ENCODE assay signal across 8 mouse cellular contexts in the genomic region with DNA sequence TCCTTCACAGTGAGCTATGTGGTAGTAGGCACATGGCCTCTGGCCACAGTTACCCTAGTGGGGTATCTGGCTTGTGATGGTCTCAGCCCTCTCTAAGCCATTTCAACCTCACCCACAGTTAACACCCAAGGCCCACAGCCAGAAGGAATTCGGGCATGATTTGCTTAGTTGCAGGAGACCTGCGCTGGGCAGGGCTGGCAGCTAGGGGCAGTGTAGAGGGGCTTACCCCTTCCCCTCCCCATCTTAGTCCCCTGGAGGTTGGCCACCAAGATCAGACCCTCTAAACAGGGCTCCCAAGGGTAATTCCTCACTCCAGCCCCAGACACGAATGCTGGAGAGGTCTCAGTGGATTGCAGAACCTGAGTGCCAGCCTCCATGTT. TPM values are rescaled to one million over a fixed set of nuclear protein-coding genes. Genes with fewer than 3 reads are reported as not detected.
DNase-seq lines count a peak whose midpoint lies in the region; ATAC-seq and TF ChIP-seq lines count a peak whose summit lies in the region.

No protein-coding gene starts in this region.

- H3K27me3 ChIP-seq in E14TG2a.4 (ENCODE audit: insufficient read depth, low read length): peaks cover 37% of the 10 kb centered on the region
- H3K27me3 ChIP-seq in forebrain, embryonic 10.5 days (ENCODE audit: poor library complexity, severe bottlenecking): peaks cover 57% of the 10 kb centered on the region
- peaks cover 19% of the 10 kb centered on the region for H3K27me3 ChIP-seq in limb, embryonic 12.5 days
- peaks cover 46% of the 10 kb centered on the region for H3K27me3 ChIP-seq in neural tube, embryonic 13.5 days

- peak; percentile 48; the same call in 1 of the 2 replicates for TF ChIP-seq CTCF in gastrocnemius, adult 2 months (IDR thresholded peaks at IDR 0.05)
- TF ChIP-seq CTCF in E14TG2a.4 (conservative IDR thresholded peaks at IDR 0.05; ENCODE audit: low read length): peak; percentile 56

- H3K27ac ChIP-seq in gastrocnemius, adult 2 months: peak overlapping the region; percentile 94
- H3K27ac ChIP-seq in forebrain, embryonic 10.5 days: peak overlapping the region; percentile 73; the same call in 1 of the 2 replicates
- H3K27ac ChIP-seq in limb, embryonic 12.5 days: no peak overlapping the region
- H3K27ac ChIP-seq in neural tube, embryonic 13.5 days (replicated peaks): no peak overlapping the region

- 15% methylated on average over 3 of the region's 3 CpGs for WGBS in forebrain, embryonic 10.5 days
- 5% methylated on average over 3 of the region's 3 CpGs for WGBS in limb, embryonic 12.5 days
- 14% methylated on average over 3 of the region's 3 CpGs for WGBS in neural tube, embryonic 13.5 days

- H3K9ac ChIP-seq in limb, embryonic 12.5 days (replicated peaks): peak overlapping the region; percentile 81
- H3K9ac ChIP-seq in neural tube, embryonic 13.5 days: peak overlapping the region; percentile 71

- H3K36me3 ChIP-seq in E14TG2a.4 (ENCODE audit: insufficient read depth, low read length): no peaks in the 10 kb centered on the region
- H3K36me3 ChIP-seq in forebrain, embryonic 10.5 days (replicated peaks): no peaks in the 10 kb centered on the region
- H3K36me3 ChIP-seq in limb, embryonic 12.5 days: peaks cover 24% of the 10 kb centered on the region
- no peaks in the 10 kb centered on the region for H3K36me3 ChIP-seq in neural tube, embryonic 13.5 days

- no peak for ATAC-seq in limb, embryonic 12.5 days (ENCODE audit: insufficient number of reproducible peaks, insufficient read depth, low FRiP score, low TSS enrichment, low read depth)
- peak; percentile 26; the same call in 1 of the 2 replicates for ATAC-seq in neural tube, embryonic 13.5 days (ENCODE audit: low read depth)

- intact Hi-C loops in gastrocnemius, adult 2 months (cut with DNase I): loop anchor here (5.0 kb wide), 2 partner anchors 106 to 281 kb away; partner anchors contain the start of genes Pask and Ppp1r7

- peak overlapping the region; percentile 90 for H3K4me3 ChIP-seq in gastrocnemius, adult 2 months
- H3K4me3 ChIP-seq in E14TG2a.4 (replicated peaks; ENCODE audit: low read length): peak overlapping the region; percentile 85
- H3K4me3 ChIP-seq in forebrain, embryonic 10.5 days: peak overlapping the region; percentile 69
- peak overlapping the region; percentile 74 for H3K4me3 ChIP-seq in limb, embryonic 12.5 days (replicated peaks)
- H3K4me3 ChIP-seq in neural tube, embryonic 13.5 days: peak overlapping the region; percentile 54

- DNase-seq in gastrocnemius, adult 2 months: peak; percentile 44
- DNase-seq in gastrocnemius, adult 18-20 months (ENCODE audit: low spot score): no peak
- peak; percentile 22 for DNase-seq in forebrain, embryonic 10.5 days (ENCODE audit: extremely low spot score, low spot score)
- no peak for DNase-seq in adrenal gland, adult 8-10 months
- no peak for DNase-seq in urinary bladder, adult 2 months (ENCODE audit: low spot score)

- peak overlapping the region; percentile 95 for H3K4me2 ChIP-seq in limb, embryonic 12.5 days
- peak overlapping the region; percentile 95 for H3K4me2 ChIP-seq in neural tube, embryonic 13.5 days

- peaks cover 34% of the 10 kb centered on the region for H3K4me1 ChIP-seq in E14TG2a.4 (replicated peaks; ENCODE audit: low read depth, low read length)
- H3K4me1 ChIP-seq in forebrain, embryonic 10.5 days: peaks cover 24% of the 10 kb centered on the region
- peaks cover 77% of the 10 kb centered on the region for H3K4me1 ChIP-seq in limb, embryonic 12.5 days (replicated peaks)
- H3K4me1 ChIP-seq in neural tube, embryonic 13.5 days (replicated peaks): peaks cover 20% of the 10 kb centered on the region

- no peaks in the 10 kb centered on the region for H3K9me3 ChIP-seq in E14TG2a.4 (ENCODE audit: low read length)
- H3K9me3 ChIP-seq in forebrain, embryonic 10.5 days: no peaks in the 10 kb centered on the region
- no peaks in the 10 kb centered on the region for H3K9me3 ChIP-seq in limb, embryonic 12.5 days
- H3K9me3 ChIP-seq in neural tube, embryonic 13.5 days: no peaks in the 10 kb centered on the region

RNA-seq across cellular contexts. Expression of gene Sned1, which starts 0.9 kb away (rescaled TPM):
- total RNA-seq in gastrocnemius, adult 2 months (2021): 1 to 10 TPM; 5.1 to 5.4 TPM
- 1 to 10 TPM; 3.7 to 4.1 TPM for total RNA-seq in gastrocnemius, adult 18-20 months (2021)
- polyA plus RNA-seq in forebrain, embryonic 10.5 days (2016; fragmentation: Nextera tagmentation; extraction: Ambion mirVana): 1.1 and 1.9 TPM in 2 replicates
- polyA plus RNA-seq in limb, embryonic 12.5 days (2016; fragmentation: Nextera tagmentation; extraction: Ambion mirVana): 39.5 and 45.7 TPM in 2 replicates
- 10.2 and 11.5 TPM in 2 replicates for polyA plus RNA-seq in neural tube, embryonic 13.5 days (2015; fragmentation: Nextera tagmentation; extraction: Ambion mirVana)
- total RNA-seq in adrenal gland, adult 8-10 months (2022): 10 to 100 TPM; 22.2 to 31.9 (median 26.0) TPM
- 12.1 and 18.7 TPM in 2 replicates for polyA plus RNA-seq in urinary bladder, adult 2 months (2012; rRNA removed)

Comparison
In these comparisons a context has a peak if more than half of its experiments do, and no peak if none do; other contexts are left out.
1. DNase-seq: peak in gastrocnemius, adult 2 months (single experiment) and forebrain, embryonic 10.5 days (single experiment); none in gastrocnemius, adult 18-20 months (single experiment), adrenal gland, adult 8-10 months (single experiment) and urinary bladder, adult 2 months (single experiment).
2. H3K27ac ChIP-seq: peak in gastrocnemius, adult 2 months (single experiment) and forebrain, embryonic 10.5 days (single experiment); none in limb, embryonic 12.5 days (single experiment) and neural tube, embryonic 13.5 days (single experiment).
3. Peak in every context shown above with its lines, with median percentiles within 50 percentile points of each other: H3K4me3 ChIP-seq.